Mouse (Mus musculus) brain, adult 10 weeks (tissue): ENCODE measurements around the gene 5730409E04Rik. TPM values are rescaled to one million over a fixed set of nuclear protein-coding genes. Genes with fewer than 3 reads are reported as not detected.

Experiments
- polyA plus RNA-seq: library from polyadenylated mRNA; stranded (reverse); fragments of 350-450 nt; fragmentation: Illumina TruSeq; extraction: RNeasy Lipid Tissue Mini Kit (QIAGEN cat#74804); gene quantifications from one replicate; pipeline ENCODE4 v1.2.3, GENCODE M21; 2015; ENCODE audit warnings: low read depth, low replicate concordance

The 5730409E04Rik gene
- 93.5 TPM for polyA plus RNA-seq

DNA sequence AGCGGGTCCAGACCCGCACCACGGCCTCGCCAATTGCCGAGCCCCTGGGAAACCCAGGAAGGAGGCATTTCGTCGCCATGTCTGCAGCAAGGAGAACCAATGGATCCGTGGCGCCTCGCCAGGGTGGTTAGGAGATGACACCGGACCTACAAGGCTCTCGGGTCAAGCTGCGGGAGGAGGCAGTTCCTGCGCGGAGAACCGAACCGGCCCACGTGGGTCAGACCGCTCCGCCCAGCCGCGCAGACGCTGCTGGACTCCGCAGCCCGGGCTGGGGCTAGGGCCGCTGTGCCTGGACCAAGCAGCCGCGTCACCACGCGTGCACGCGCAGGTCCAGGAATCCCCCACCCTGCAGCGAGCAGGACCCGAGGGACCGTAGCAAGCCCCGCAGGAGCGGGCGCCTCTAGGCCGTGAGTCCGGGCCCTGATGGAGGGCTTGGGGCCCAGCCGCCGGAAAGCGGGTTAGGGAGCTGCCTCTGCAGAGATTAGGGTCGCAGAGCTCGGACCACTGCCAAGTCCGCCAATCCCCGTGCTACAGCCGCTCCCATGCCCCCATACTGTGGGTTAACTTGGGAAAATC is at the start of gene 5730409E04Rik:
5730409E04Rik (plus strand) TSS at position 213 of the 576 bp plus-strand sequence.

Other genes with a start within 250 kb of the 5730409E04Rik start
- gene Ago3, start 180.3 kb upstream of the 5730409E04Rik start, polyA plus RNA-seq, result 12.3 TPM
- gene Ago1, start 141.2 kb upstream of the 5730409E04Rik start, polyA plus RNA-seq, result 30.6 TPM
- 5.9 TPM for gene Ago4, start 76.3 kb upstream of the 5730409E04Rik start, polyA plus RNA-seq
- 2.7 TPM for gene Clspn, start 52.9 kb upstream of the 5730409E04Rik start, polyA plus RNA-seq
- 189 TPM for gene Psmb2, start 67.8 kb downstream of the 5730409E04Rik start, polyA plus RNA-seq
- not detected for gene Tfap2e, start 126.4 kb downstream of the 5730409E04Rik start, polyA plus RNA-seq
- 829 TPM for gene Ncdn, start 143.6 kb downstream of the 5730409E04Rik start, polyA plus RNA-seq
- 39.1 TPM for gene AU040320, start 143.7 kb downstream of the 5730409E04Rik start, polyA plus RNA-seq